Mouse (Mus musculus): ENCODE results near the gene Ppp2r1b.
"Not testable (repeated sequence)": the region's sequence is repeated elsewhere in the genome, so short reads cannot be mapped to it uniquely, and the experiment has no call there.

Ppp2r1b gene

DNA sequence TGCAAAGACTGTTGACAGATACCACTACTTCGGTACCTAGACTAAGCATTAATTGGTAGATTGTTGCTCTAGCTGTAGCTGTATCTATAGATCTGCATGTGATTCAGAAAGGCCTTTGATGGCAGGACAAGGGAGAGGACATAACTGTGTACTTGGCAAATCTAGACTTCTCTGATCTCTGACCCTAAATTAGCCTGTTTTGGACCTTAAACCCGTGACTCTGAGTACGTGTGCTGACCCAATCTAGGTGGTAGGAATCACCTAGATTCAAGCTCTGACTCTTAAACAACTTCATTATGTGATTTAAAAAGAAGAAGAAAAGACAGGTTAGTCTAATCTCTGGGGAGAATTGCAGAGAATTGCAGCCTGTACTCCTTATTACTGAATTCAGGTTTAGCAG lies at the start of gene Ppp2r1b:
Ppp2r1b (plus strand) TSS at position 221 of the 400 bp plus-strand sequence.
- DNase-seq (ENCODE audit: low spot score in 2 of 2) = no peak

DNA sequence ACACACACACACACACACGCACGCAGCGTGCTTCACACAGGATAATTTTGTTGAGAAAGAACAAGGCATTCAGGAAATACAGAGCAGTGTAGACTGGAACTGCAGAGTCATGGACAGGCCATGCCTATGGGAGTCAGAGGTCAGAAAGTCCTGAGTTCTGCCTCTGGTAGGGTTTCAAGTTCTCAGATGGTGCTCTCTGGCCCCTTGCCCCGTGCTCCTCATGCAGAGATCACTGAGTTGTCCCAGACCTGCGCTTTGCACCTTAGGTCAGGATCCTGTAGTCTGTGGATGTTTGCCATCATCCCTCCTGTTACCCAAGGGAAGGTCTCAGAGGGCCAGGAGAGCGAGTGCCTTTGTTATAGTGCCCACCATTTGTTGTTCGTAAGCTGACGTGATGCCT lies 48.3 kb upstream of the Ppp2r1b start:
- no peak for DNase-seq (ENCODE audit: low spot score in 2 of 2)

DNA sequence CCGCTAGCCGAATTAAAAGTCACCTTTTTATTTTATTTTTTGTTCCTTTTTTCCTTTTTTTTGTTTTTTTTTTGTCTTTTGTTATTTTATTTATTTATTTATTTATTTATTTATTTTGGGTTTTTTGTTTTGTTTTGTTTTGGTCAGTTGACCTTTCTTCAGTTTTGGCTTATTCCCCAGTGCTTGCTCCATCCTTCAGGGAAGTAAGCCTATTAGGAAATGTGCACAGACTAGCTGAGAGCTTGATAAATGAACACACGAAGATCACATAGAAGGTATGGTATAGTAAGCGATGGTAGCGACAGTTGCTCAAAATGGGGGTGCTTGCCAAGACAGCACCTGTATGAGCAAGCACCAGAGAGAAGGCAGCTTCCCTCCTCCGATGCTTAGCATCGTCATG lies 47.5 kb upstream of the Ppp2r1b start:
- DNase-seq (ENCODE audit: low spot score in 2 of 2) = no peak

DNA sequence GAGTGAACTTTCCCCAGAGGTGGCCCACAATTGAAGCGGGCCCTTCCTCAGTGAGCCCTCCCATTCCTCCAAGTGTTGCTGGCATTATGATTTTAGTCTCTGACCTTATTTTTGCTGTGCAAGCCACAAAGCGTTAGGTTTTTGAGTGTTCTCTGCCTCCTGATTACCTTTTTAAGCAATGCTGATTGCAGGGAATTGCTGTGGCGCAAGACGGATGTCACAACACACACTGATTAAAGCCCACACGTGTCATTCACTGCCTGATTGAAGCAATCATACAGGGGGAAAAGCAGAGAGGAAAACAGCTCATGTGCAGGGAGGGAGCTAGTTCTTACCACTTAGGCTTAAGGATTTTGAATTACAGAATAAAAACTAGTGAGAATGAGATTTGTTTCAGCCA lies 46.7 kb upstream of the Ppp2r1b start:
- no peak for DNase-seq (ENCODE audit: low spot score in 2 of 2)

DNA sequence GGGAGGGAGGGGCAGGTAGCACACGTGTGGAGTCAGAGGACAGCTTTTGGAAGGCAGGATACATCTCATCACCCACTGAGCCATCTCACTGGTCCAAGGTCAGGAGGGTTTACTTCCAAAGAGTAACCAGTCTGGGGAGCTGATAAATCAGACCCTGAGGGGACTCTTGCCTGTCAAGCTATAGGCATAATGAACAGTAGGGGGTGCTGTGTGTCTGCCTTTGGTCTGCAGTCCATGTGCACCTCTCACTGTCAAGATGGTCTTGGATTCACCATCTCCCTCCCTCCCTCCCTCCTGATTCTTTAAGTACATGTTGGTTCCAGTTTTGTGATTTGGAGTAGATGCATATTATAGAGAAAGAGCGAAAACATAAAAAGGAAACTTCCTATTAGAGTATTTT lies 44.1 kb upstream of the Ppp2r1b start:
- DNase-seq (ENCODE audit: low spot score in 2 of 2) = peak; percentile 54 to 63

DNA sequence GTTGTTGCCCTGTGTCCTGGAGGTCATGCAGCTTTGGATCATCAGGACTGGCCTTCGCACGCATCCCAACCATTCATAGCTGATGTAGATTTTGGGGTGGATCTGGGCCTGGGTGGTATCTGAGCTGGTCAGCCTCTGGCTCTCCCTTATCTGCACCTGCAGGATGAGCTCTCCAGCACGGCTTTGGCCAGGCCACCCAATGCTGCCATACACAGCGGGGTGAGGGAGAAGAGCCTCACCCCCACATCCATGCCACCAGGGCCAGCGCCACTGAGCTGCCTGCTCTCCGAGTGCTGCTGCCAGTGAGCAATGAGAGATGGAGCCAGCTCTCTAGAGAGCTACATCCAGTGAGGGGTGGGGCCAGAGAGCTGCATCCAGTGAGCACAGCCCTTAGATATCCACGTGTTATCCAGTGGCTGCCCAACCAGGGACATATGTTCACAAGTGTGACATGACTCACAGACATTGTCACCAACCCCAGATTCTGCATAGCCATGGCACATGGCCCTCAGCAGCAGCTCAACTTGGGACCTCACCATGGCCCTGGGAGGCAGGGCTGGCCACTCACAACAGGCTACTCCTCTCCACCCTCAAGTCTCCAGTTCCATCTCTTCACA lies 41.9 kb upstream of the Ppp2r1b start:
- peak; percentile 60 to 72 for DNase-seq (ENCODE audit: low spot score in 2 of 2)

DNA sequence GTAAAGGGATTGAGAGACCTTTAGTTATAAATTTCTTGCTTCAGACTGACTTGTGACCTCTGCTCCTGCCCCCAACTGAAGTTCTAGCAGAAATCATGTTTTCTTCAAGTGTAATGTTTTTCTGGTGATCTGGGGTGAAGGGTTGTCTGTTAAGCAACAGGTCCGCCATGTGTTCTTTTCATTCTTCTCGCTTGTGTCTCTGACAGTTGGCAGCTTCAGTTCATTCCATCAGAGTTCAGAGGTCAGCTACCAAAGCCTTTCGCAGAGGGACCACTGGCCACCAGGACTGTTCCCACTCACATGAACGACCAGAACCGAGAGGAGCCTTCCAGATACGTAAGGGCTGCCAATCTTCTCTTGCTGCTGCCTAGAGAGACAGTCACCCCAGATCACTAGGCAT lies 36.6 kb upstream of the Ppp2r1b start:
- no peak for DNase-seq (ENCODE audit: low spot score in 2 of 2)

DNA sequence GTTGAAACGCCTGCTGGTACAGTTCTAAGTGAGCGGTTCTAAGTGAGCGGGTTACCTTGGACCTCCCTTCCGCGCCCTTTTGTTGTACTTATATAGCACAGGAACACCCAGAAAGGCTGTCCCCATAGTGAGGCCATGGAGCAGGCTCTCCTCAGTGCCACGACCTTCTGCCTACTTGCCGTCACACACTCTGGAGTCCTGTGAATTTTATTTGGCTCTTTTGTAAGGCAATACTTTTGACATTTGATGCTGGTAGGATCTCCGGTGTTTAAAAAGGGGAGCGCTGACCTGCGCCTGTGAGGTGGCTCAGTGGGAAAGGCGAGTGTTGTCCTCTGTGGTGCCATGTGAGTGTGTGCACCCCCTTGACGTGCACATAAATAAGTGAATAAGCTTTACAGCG lies 36.0 kb upstream of the Ppp2r1b start:
- DNase-seq (ENCODE audit: low spot score in 2 of 2) = no peak

DNA sequence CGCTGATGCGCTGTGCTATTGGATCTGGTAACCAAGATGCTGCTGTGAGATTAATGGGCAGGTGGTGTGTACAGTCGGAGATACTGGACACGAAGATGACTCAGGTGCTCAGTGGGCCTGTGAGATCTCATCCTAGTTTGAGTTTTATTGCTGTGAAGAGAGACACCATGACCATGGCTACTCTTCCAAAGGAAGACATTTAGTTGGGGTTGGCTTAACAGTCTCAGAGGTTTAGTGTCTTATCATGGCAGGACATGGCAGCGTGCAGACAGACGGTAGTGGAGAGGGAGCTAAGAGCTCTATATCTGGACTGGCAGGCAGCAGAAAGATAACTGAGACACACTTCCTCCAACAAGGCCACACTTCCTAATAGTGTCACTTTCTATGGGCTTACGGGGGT lies 33.9 kb upstream of the Ppp2r1b start:
- peak; percentile 34 to 41 for DNase-seq (ENCODE audit: low spot score in 2 of 2)

DNA sequence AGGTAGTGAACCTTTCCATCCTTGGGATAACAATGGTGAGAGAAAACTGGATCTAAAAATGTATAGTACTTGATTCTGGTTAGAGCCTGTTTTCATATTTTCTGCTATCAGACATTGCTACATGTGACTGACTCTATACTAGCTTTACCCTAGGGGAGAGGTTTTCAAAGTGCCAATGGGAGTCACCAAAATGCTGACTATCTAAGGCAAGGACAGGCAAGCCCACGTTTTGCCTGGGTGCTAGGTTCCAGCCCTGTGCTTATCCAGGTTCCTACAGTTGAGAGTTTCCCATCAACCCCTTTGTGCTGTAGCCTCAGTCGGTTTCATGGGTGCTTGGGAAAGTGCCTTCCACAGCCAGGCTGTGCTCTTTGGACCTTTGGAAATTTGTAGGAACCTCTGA lies 33.4 kb upstream of the Ppp2r1b start:
- no peak for DNase-seq (ENCODE audit: low spot score in 2 of 2)

DNA sequence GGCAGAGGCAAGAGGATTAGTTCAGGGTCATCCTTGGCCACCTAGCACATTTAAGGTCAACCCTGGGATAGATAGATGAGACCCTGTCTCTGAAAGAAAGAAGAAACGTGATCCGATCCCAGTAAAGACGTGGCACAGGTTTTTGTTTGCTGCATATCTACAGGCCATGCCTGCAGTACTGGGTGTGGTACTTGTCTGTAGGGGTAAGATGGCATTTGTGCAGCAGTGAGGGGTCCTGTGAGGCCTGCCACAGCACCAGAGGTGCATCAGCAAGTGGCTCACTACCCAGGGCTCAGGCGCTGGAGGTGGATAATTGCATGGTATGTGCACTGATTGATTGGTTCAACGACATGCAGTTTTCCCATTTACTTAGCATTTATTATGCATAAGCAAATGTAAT lies 31.3 kb upstream of the Ppp2r1b start:
- peak in 1 of 2 experiments; percentile 35 for DNase-seq (ENCODE audit: low spot score in 2 of 2)

DNA sequence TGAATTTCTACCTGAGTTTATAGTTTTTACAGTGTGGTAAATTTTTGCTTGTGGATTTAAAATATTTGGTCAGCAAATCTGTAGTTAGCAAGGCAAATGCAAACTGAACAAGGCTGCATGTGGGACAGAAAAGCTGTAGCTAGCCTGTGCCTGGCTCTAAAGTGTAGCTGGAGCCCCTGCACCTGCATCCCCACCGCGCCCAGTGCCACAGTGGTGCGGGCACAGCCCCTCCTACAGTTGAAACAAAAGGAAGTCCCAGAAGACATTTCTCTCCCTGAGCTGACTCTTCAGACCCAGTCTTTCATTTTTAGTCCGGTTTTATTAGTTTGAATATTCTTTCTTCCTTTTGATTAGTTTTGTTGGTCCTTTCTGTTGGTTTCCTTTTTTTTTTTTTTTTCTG lies 29.4 kb upstream of the Ppp2r1b start:
- no peak for DNase-seq (ENCODE audit: low spot score in 2 of 2)

DNA sequence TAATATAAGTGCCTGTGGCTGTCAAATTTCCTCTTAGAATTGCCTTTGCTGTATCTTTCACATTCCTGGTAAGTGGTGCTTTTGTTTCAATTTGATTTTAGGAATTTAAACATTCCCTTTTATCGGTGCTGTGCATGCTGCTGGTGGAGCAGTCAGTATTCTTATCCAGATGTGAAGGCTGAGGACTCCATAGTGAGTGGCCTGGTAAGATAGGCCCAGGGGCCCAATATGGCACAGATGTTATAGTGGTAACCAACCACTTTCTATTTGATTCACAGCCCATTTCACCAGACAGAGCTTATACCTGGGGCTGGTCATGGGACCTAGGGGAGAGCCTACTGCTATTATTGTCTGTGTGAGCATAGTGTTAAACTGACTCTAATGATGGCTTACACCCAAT lies 28.6 kb upstream of the Ppp2r1b start:
- DNase-seq (ENCODE audit: low spot score in 2 of 2) = peak in 1 of 2 experiments; percentile 50

DNA sequence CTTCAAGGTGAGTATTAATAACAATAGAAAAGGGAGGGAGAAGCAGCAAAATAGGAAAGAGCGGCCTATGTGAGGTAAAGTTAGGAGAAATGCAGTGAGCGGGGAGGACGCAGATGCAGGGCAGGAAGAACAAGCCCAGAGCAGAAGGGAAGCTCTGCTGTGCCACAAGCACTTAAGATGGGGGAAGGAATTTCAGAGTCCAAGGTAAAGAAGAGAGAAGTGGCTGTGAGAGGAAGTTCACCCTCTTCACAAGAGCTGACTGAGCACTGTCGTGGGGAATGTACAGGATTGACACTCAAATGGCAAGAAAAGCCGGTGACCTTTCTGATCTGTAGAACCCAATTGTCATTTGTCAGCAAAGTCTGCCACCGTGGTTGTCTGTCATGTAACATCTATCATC lies 27.1 kb upstream of the Ppp2r1b start:
- DNase-seq (ENCODE audit: low spot score in 2 of 2) = no peak

DNA sequence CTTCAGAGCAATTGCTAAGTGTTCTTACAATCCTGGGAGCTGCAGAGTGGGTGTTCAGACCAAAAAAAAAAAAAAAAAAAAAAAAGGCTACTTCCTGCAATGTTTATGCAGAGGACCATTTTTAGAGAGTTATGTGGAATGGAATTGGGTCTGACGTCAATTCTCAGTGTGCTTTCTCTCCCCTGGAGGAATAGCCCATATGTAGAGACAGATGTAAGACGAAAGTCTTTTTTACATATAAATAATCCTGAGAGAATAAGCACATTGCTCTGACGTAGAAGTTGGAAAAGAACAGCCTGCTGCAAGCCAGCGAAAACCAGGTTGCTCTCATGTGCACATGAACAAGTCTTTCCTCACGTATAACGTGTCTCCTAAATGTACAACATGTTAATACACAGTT lies 25.4 kb upstream of the Ppp2r1b start:
- DNase-seq (ENCODE audit: low spot score in 2 of 2) = no peak

DNA sequence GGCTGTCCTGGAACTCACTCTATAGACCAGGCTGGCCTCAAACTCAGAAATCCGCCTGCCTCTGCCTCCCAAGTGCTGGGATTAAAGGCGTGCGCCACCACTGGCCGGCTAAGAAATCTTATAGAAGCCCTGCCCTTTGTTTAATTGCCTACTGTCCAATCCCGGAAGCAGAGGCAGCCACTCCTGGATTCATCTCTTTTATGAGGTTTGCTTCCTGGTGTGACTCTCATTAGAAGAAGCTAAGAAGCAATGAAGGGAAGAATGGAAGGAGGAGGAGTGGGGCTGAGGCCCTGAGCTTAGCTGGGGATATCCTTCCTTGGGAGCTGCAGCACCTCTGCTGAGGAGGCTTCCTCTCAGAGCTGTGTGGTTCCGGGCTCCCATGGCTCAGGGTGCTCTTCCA lies 23.4 kb upstream of the Ppp2r1b start:
- DNase-seq (ENCODE audit: low spot score in 2 of 2) = no peak

DNA sequence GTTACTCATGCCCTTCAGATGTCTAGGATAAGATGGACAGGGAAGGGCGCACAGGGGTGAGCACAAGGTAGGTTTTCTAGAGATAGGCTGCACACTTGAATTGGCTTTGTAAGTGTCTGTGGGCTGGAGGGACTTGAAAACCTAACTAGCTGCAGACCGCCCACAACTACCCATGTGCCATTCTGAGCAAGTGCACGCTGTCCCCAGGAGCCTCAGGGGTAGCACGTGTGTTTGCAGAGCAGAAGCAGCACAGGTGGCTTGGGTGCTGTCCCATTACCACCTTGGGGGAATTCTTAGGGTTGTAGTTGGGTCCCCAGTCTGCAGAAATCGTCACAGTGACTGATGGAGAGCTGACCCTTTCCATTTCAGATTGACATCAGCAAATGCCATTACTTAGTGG lies 22.9 kb upstream of the Ppp2r1b start:
- no peak for DNase-seq (ENCODE audit: low spot score in 2 of 2)

DNA sequence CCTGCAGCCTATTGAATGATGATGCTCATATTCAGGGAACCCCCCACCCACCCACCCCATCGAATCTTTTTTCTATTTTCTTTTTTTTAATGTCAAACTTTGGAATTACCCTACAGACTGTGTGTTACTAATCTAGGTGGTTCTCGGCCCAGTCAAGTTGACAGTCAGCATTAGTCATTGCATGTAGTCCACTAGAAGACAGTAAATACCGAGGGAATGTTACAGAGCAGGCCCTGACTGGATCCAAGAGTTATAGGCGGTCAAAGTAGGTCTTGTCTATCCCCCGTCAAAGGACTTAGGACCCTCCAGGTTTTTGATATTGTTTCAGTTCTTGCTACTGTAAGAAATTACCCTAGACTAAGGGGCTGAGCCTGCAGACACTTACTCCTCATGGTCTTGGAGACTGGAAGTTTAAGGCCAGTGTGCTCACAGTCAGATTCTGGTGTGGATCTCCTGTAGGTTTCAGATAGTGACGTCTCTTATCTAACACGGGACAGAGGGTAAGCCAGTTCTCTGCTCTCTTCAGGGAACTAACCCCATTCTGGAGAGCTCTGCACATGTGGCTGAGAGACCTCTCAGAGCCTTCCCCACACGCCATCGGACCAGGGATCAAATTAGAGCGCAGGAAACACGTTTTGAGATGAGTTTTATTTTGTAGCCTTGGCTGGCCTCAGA lies 21.2 kb upstream of the Ppp2r1b start:
- DNase-seq (ENCODE audit: low spot score in 2 of 2) = peak; percentile 31 to 64

DNA sequence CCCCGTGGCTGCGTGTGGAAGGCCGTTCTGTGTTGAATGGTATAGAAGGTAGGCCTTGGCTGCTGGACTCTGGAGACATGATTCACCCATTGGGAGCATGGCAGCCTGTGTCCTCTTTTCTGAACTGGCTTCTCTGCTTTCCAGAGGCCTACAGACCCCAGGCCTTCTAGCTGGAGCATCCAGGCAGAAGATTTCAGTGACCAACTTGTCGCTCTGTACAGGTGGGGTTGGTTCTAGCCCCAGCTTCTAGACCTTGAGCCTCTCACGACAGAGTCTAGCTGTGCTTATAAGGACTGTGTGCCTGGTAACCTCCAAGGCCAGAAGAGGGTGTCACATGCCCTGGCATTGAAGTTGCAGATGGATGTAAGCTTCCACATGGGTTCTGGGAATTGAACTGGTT lies 13.6 kb upstream of the Ppp2r1b start:
- no peak for DNase-seq (ENCODE audit: low spot score in 2 of 2)

DNA sequence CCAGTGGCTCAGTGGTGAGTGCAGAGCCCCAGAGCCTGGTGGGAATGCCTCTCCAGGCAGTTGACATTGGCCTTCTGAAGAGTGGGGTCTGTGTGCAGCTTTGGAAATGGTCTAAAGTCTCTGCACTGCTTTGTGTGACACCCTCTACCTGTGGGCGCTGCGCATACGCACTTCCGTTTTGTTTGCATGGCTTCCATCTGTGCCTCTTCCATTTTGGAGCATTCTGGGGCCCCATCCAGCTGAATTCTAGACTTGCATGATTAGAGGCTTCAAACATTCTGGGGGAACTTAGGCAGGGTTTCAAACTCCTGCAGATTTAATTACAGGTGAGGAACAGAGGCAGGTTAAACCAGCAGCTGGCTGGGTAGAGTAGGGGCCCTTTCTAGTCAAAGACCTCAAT lies 12.9 kb upstream of the Ppp2r1b start:
- no peak for DNase-seq (ENCODE audit: low spot score in 2 of 2)

DNA sequence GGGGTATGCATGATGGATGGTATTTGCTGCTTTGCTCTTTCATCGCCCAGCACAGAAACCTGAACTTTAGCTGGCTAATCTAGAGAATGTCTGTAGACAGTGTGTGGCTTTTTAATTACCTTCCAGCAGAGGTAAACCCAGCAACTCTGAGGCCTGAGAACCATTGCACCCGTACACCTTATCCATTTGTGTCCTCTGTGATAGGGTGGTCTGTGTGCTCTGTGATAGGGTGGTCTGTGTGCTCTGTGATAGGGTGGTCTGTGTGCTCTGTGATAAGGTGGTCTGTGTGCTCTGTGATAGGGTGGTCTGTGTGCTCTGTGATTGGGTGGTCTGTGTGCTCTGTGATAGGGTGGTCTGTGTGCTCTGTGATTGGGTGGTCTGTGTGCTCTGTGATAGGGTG lies 12.5 kb upstream of the Ppp2r1b start:
- DNase-seq (ENCODE audit: low spot score in 2 of 2) = not testable (repeated sequence)

DNA sequence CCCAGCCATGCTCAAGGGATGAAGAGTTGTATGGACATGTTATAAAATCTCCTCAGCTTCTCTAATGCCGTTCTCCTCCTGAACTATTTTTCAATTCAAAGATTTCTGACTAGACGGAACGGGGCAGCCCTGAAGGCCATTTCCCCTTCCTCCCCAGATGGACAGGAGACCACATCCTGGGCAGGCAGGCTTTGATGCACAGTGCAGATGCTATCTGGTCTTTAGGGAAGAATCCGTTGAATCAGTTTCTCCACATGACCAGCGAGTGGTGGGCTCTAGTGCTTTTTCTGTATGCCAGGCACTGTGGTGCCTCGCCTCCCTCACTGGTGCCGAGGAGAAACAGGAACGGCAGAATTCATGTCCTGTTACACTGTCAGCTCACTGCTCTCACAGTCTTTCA lies 11.3 kb upstream of the Ppp2r1b start:
- DNase-seq (ENCODE audit: low spot score in 2 of 2) = no peak

DNA sequence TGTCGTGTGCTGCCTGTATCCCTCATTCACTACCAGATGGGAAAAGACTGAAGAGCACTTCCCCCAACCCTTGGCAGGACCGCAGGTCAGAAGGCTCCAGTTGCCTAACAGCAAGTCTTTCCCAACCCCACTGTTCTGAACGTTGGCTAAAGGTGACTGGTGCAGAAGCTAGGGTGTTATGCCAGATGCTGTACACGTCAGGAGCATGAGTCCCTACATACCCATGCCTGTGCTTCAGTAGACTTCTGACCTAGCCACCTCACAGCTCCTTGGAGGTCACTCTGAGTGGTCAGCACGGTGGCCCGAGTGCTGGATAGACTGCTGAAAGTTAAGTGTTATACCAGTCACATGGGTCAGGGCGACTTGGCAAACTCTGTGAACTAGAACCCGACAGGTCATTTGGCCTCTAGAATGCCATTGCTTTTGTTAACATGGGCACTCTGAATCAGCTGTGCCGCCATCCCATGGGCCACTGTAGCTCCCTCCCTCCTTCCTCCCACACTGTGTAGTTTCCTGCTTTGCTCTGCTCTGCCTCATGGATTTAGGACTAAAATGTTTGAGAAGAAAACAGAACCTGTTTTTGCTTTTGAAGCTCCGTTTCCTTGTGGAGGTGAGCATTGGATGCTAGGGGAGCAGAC lies 9.9 kb upstream of the Ppp2r1b start:
- no peak for DNase-seq (ENCODE audit: low spot score in 2 of 2)

Measured in spleen, postnatal 36 days (tissue).